Mouse (Mus musculus) CH12.LX (cell line): ENCODE data around the gene Dpf3. TPM values are rescaled to one million over a fixed set of nuclear protein-coding genes. Genes with fewer than 3 reads are reported as not detected.

ENCODE experiments used
- DNase-seq: peaks from one replicate; pipeline ENCODE4 v3.0.0-alpha.2; 2013; ENCODE audit errors: extremely low read depth
- H3K27ac ChIP-seq: 2 replicates; pipeline ENCODE4 v1.5.1; 2012; ENCODE audit warnings: low read depth, mild to moderate bottlenecking, control low read depth, moderate library complexity; ENCODE audit not compliant: insufficient read depth
- H3K27me3 ChIP-seq: replicated peaks from 2 replicates; pipeline ENCODE3; 2012; ENCODE audit warnings: inconsistent platforms
- H3K36me3 ChIP-seq, 2 experiments: replicated peaks in 1 of 2; 2 replicates each; pipeline versions ENCODE3 to v1.6.1; 2012; ENCODE audit warnings: inconsistent platforms in 1 of 2, low read length in 1 of 2, mild to moderate bottlenecking in 1 of 2, mixed read lengths in 1 of 2, moderate library complexity in 1 of 2; ENCODE audit not compliant: control insufficient read depth in 1 of 2, insufficient read depth in 1 of 2
- H3K4me1 ChIP-seq, 2 experiments: 2 replicates each; pipeline ENCODE4 v1.6.1; 2012; ENCODE audit warnings: inconsistent platforms in 1 of 2, moderate library complexity in 1 of 2; ENCODE audit not compliant: insufficient read depth in 2 of 2, control insufficient read depth in 1 of 2
- H3K4me2 ChIP-seq: 2 replicates; pipeline ENCODE4 v1.6.1; 2012; ENCODE audit warnings: low read depth, mild to moderate bottlenecking, control low read depth; ENCODE audit not compliant: poor library complexity, insufficient read depth, severe bottlenecking
- H3K4me3 ChIP-seq, 3 experiments: fragments of 150-350 bp in 1 of 3; sonication (generic) in 1 of 3; replicated peaks in 1 of 3; 2 replicates each; pipeline versions ENCODE3 to v1.5.1; 2011 to 2012; ENCODE audit warnings: low read depth in 2 of 3, low read length in 2 of 3, mild to moderate bottlenecking in 2 of 3, moderate library complexity in 2 of 3, control low read depth in 1 of 3, improper control_type of control experiment in 1 of 3, inconsistent platforms in 1 of 3, mixed read lengths in 1 of 3; ENCODE audit not compliant: poor library complexity in 1 of 3
- H3K79me2 ChIP-seq: replicated peaks from 2 replicates; pipeline ENCODE4 v1.6.1; 2012; ENCODE audit warnings: mild to moderate bottlenecking, moderate library complexity; ENCODE audit not compliant: control insufficient read depth, poor library complexity, insufficient read depth, severe bottlenecking; ENCODE audit errors: extremely low read depth
- H3K9ac ChIP-seq: 2 replicates; pipeline ENCODE4 v1.6.1; 2012; ENCODE audit warnings: low read depth, mild to moderate bottlenecking, control low read depth, moderate library complexity; ENCODE audit not compliant: insufficient read depth
- H3K9me3 ChIP-seq: replicated peaks from 2 replicates; pipeline ENCODE3; 2012; ENCODE audit warnings: low read length, inconsistent platforms, mixed read lengths
- CHD1 ChIP-seq: IDR thresholded peaks from 2 replicates; pipeline ENCODE4 v1.6.1; 2012; ENCODE audit warnings: low read depth, low read length, improper control_type of control experiment, inconsistent platforms
- CHD2 ChIP-seq: IDR thresholded peaks from 2 replicates; pipeline ENCODE4 v1.6.1; 2011; ENCODE audit warnings: low read length, improper control_type of control experiment
- CTCF ChIP-seq, 2 experiments: IDR thresholded peaks in 1 of 2; conservative IDR thresholded peaks in 1 of 2; 2 replicates each; pipeline ENCODE4 v1.5.1; 2011 to 2012; ENCODE audit warnings: low read depth in 2 of 2, low read length in 2 of 2, improper control_type of control experiment in 1 of 2, inconsistent platforms in 1 of 2, mild to moderate bottlenecking in 1 of 2, moderate library complexity in 1 of 2
- EP300 ChIP-seq: IDR thresholded peaks from 2 replicates; pipeline ENCODE4 v1.6.1; 2011; ENCODE audit warnings: low read length, improper control_type of control experiment
- GABPA ChIP-seq: IDR thresholded peaks from 2 replicates; pipeline ENCODE4 v1.6.1; 2012; ENCODE audit warnings: low read depth, low read length, improper control_type of control experiment, inconsistent platforms; ENCODE audit not compliant: insufficient replicate concordance
- HCFC1 ChIP-seq: IDR thresholded peaks from 2 replicates; pipeline ENCODE4 v1.6.1; 2012; ENCODE audit warnings: low read depth, mild to moderate bottlenecking, inconsistent platforms, low read length, improper control_type of control experiment
- JUN ChIP-seq: IDR thresholded peaks from 2 replicates; pipeline ENCODE4 v1.6.1; 2011; ENCODE audit warnings: low read depth, mild to moderate bottlenecking, low read length, improper control_type of control experiment, moderate library complexity; ENCODE audit not compliant: insufficient read depth
- JUND ChIP-seq: conservative IDR thresholded peaks from 2 replicates; pipeline ENCODE4 v1.6.1; 2011; ENCODE audit warnings: low read depth, low read length, improper control_type of control experiment
- KAT2A ChIP-seq: IDR thresholded peaks from 2 replicates; pipeline ENCODE4 v1.6.1; 2012; ENCODE audit warnings: low read length, improper control_type of control experiment, inconsistent platforms; ENCODE audit not compliant: insufficient replicate concordance
- MAZ ChIP-seq: IDR thresholded peaks from 2 replicates; pipeline ENCODE4 v1.6.1; 2012; ENCODE audit warnings: low read depth, mild to moderate bottlenecking, inconsistent platforms, low read length, improper control_type of control experiment, moderate library complexity
- MEF2A ChIP-seq: IDR thresholded peaks from 2 replicates; pipeline ENCODE4 v1.6.1; 2014; ENCODE audit warnings: low read depth, mild to moderate bottlenecking, inconsistent platforms, low read length, improper control_type of control experiment, borderline replicate concordance
- POLR2A ChIP-seq: IDR thresholded peaks from 2 replicates; pipeline ENCODE4 v1.6.1; 2011; ENCODE audit warnings: low read depth, mild to moderate bottlenecking, improper control_type of control experiment, low read length
- RAD21 ChIP-seq: IDR thresholded peaks from 2 replicates; pipeline ENCODE4 v1.6.1; 2011; ENCODE audit warnings: low read depth, mild to moderate bottlenecking, low read length, improper control_type of control experiment, moderate library complexity
- SIN3A ChIP-seq: IDR thresholded peaks from 2 replicates; pipeline ENCODE4 v1.6.1; 2012; ENCODE audit warnings: low read length, improper control_type of control experiment, inconsistent platforms
- SMC3 ChIP-seq: IDR thresholded peaks from 2 replicates; pipeline ENCODE4 v1.6.1; 2011; ENCODE audit warnings: low read depth, low read length, improper control_type of control experiment
- UBTF ChIP-seq: IDR thresholded peaks from 2 replicates; pipeline ENCODE4 v1.6.1; 2012; ENCODE audit warnings: low read depth, mild to moderate bottlenecking, inconsistent platforms, low read length, improper control_type of control experiment, moderate library complexity
- USF1 ChIP-seq: IDR thresholded peaks from 2 replicates; pipeline ENCODE4 v1.6.1; 2014; ENCODE audit warnings: low read depth, mild to moderate bottlenecking, inconsistent platforms, low read length, improper control_type of control experiment
- ZKSCAN1 ChIP-seq: IDR thresholded peaks from 2 replicates; pipeline ENCODE4 v1.6.1; 2012; ENCODE audit warnings: low read depth, inconsistent platforms, low read length, improper control_type of control experiment, borderline replicate concordance
- ZMIZ1 ChIP-seq: IDR thresholded peaks from 2 replicates; pipeline ENCODE4 v1.6.1; 2012; ENCODE audit warnings: low read depth, mild to moderate bottlenecking, inconsistent platforms, low read length, improper control_type of control experiment
- ZNF384 ChIP-seq: IDR thresholded peaks from 2 replicates; pipeline ENCODE4 v1.6.1; 2012; ENCODE audit warnings: low read depth, low read length, improper control_type of control experiment, inconsistent platforms
- dilution Hi-C: fragments of 300-500 bp; cut with MboI; formaldehyde crosslinking; loops from 2 replicates; pipeline ENCODE4 v1.14.3; 2020; ENCODE audit warnings: low sequenced_read_pairs; ENCODE audit not compliant: extremely low pct_unique_long_range_greater_than_20kb, extremely low pct_ligation_motif_present
- in situ Hi-C: fragments of 300-500 bp; cut with MboI; formaldehyde crosslinking; loops from 3 replicates; pipeline ENCODE4 v1.14.3; 2019; ENCODE audit warnings: low sequenced_read_pairs, low pct_ligation_motif_present, low pct_unique_long_range_greater_than_20kb, mixed read lengths
- polyA plus RNA-seq: library from polyadenylated mRNA; unstranded; fragments of >175 nt; gene quantifications from 2 replicates; pipeline ENCODE4 v1.2.1, GENCODE M21; 2012; ENCODE audit warnings: low read depth; ENCODE audit not compliant: insufficient read length
- total RNA-seq, 2 experiments: library from RNA; depleted of rRNA; stranded (reverse); fragments of 300-350 nt in 1 of 2; fragments of >200 nt in 1 of 2; gene quantifications; 2 replicates each; pipeline ENCODE4 v1.2.3; 2012 to 2014

Gene Dpf3
- total and polyA plus RNA-seq, 3 experiments = 0.42 to 1.2 (median 1.2) TPM

DNA sequence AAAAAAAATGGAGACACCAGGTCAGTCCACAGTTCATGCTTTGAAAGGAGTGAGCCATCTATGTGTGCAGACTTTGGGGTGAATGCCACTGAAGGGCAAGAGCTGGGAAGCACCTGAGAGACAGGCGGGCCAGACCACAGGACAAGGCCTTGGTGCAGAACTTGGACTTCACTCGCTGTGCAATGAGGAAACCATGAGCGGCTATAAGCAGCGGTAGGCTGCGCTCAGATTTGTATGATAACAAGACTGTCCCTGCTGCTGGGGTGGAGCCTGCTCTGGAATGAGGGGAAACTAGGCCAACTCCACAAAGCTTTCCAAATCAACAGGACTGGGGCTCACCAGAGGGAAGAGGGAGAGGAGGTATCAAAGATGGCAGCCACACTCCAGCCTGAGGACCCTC is 57.3 kb downstream of the Dpf3 start:
- H3K36me3 ChIP-seq = no peaks in the 10 kb centered on the region
- H3K9ac ChIP-seq = no peak overlapping the region
- H3K79me2 ChIP-seq = no peaks in the 10 kb centered on the region
- H3K27me3 ChIP-seq = no peaks in the 10 kb centered on the region
- H3K9me3 ChIP-seq = no peaks in the 10 kb centered on the region
- H3K27ac ChIP-seq = no peak overlapping the region
- H3K4me2 ChIP-seq = no peak overlapping the region
- in situ Hi-C loops = no loop called here
- H3K4me3 ChIP-seq = no peak overlapping the region
- dilution Hi-C loops = no loop called here
- TF ChIP-seq POLR2A (no peak), USF1 (no peak), KAT2A (no peak), SMC3 (no peak), CHD1 (no peak), ZKSCAN1 (no peak), JUND (no peak), MAZ (no peak), ZNF384 (no peak), EP300 (no peak), ZMIZ1 (no peak), CTCF (conservative IDR thresholded peaks at IDR 0.05 in 1 of 2, IDR thresholded peaks at IDR 0.05 in 1 of 2; ENCODE audit: low read depth in 2 of 2, low read length in 2 of 2) (no peak), CHD2 (no peak), RAD21 (no peak)
- TF ChIP-seq, all 38 proteins: peak for 0
- no peak for DNase-seq
- peaks cover 0 to 6% of the 10 kb centered on the region in 2 experiments; a peak in 2 of 4 replicates for H3K4me1 ChIP-seq

DNA sequence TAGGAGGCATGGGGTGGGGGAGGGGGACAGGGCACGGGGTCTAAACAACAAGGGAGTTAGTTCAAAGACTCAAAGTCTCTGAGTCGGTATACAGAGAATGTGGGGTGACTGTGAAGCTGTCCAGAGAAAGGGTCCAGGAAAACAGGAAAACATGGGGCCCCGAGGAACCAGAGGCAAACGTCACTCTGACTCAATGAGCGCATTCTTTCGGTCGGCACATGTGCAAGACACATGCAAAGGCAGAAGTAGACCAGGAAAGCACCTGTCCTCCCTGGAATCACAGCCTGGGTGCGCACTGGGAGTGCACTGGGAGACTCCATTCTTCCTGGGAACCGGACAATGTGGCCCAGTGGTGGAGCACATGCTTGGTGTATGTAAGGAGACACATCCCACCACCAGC is 59.5 kb downstream of the Dpf3 start:
- no peak overlapping the region for H3K4me3 ChIP-seq
- no peak overlapping the region for H3K4me2 ChIP-seq
- H3K9me3 ChIP-seq = no peaks in the 10 kb centered on the region
- H3K4me1 ChIP-seq = peaks cover 0 to 14% of the 10 kb centered on the region in 2 experiments; a peak in 3 of 4 replicates
- H3K9ac ChIP-seq = no peak overlapping the region
- H3K27me3 ChIP-seq = no peaks in the 10 kb centered on the region
- H3K36me3 ChIP-seq = no peaks in the 10 kb centered on the region
- no peak overlapping the region for H3K27ac ChIP-seq
- DNase-seq = no peak
- no peak for TF ChIP-seq SIN3A
- no peak for TF ChIP-seq HCFC1
- TF ChIP-seq MEF2A = no peak
- TF ChIP-seq JUN = no peak
- no peak for TF ChIP-seq UBTF
- TF ChIP-seq GABPA = no peak
- no peak for TF ChIP-seq ZMIZ1
- H3K79me2 ChIP-seq = no peaks in the 10 kb centered on the region
- dilution Hi-C loops = no loop called here
- in situ Hi-C loops = no loop called here
